Mouse (Mus musculus): Measurements from ENCODE around the gene Pomgnt1. TPM values are rescaled to one million over a fixed set of nuclear protein-coding genes. Genes with fewer than 3 reads are reported as not detected.

The Pomgnt1 gene
- polyA plus RNA-seq, 1 experiment from 2014 or later, result 65.5 TPM

Other genes with a start within 250 kb of the Pomgnt1 start
- gene Kncn, start 239.4 kb upstream of the Pomgnt1 start, polyA plus RNA-seq (2015; fragmentation: Nextera tagmentation; extraction: Ambion mirVana), result 0.07 TPM in 1 of 2 replicates, not detected in the other
- gene 6430628N08Rik, start 233.2 kb upstream of the Pomgnt1 start, polyA plus RNA-seq (2015; fragmentation: Nextera tagmentation; extraction: Ambion mirVana), result 0.10 TPM in 1 of 2 replicates, not detected in the other
- not detected in 2 replicates for gene Dmbx1, start 183.9 kb upstream of the Pomgnt1 start, polyA plus RNA-seq (2015; fragmentation: Nextera tagmentation; extraction: Ambion mirVana)
- gene Faah, start 105.9 kb upstream of the Pomgnt1 start, polyA plus RNA-seq (2015; fragmentation: Nextera tagmentation; extraction: Ambion mirVana), result 13.7 and 15.3 TPM in 2 replicates
- 21.2 and 22.8 TPM in 2 replicates for gene Nsun4, start 70.0 kb upstream of the Pomgnt1 start, polyA plus RNA-seq (2015; fragmentation: Nextera tagmentation; extraction: Ambion mirVana)
- 505 and 583 TPM in 2 replicates for gene Uqcrh, start 48.8 kb upstream of the Pomgnt1 start, polyA plus RNA-seq (2015; fragmentation: Nextera tagmentation; extraction: Ambion mirVana)
- 87.9 and 88.0 TPM in 2 replicates for gene Lrrc41, start 48.6 kb upstream of the Pomgnt1 start, polyA plus RNA-seq (2015; fragmentation: Nextera tagmentation; extraction: Ambion mirVana)
- gene Rad54l, start 150 bp upstream of the Pomgnt1 start, polyA plus RNA-seq (2015; fragmentation: Nextera tagmentation; extraction: Ambion mirVana), result 34.7 and 35.6 TPM in 2 replicates
- 3.8 and 3.9 TPM in 2 replicates for gene Lurap1, start 27.5 kb downstream of the Pomgnt1 start, polyA plus RNA-seq (2015; fragmentation: Nextera tagmentation; extraction: Ambion mirVana)
- 2.8 and 4.8 TPM in 2 replicates for gene Tspan1, start 43.8 kb downstream of the Pomgnt1 start, polyA plus RNA-seq (2015; fragmentation: Nextera tagmentation; extraction: Ambion mirVana)
- not detected in 2 replicates for gene 1700042G07Rik, start 49.5 kb downstream of the Pomgnt1 start, polyA plus RNA-seq (2015; fragmentation: Nextera tagmentation; extraction: Ambion mirVana)
- not detected in 2 replicates for gene Gm49337, start 49.5 kb downstream of the Pomgnt1 start, polyA plus RNA-seq (2015; fragmentation: Nextera tagmentation; extraction: Ambion mirVana)
- 21.9 and 22.2 TPM in 2 replicates for gene Pik3r3, start 97.8 kb downstream of the Pomgnt1 start, polyA plus RNA-seq (2015; fragmentation: Nextera tagmentation; extraction: Ambion mirVana)

All from kidney, embryonic 16.5 days (tissue).